Comparison of ENCODE assay signal across 13 mouse cellular contexts in genomic region chr12:33403265-33403693, GRCm38 (mm10). TPM values are rescaled to one million over a fixed set of nuclear protein-coding genes. Genes with fewer than 3 reads are reported as not detected.
A peak's percentile ranks its signal among the peaks of the same experiment; 100 is the strongest.
DNase-seq lines count a peak whose midpoint lies in the region; ATAC-seq and TF ChIP-seq lines count a peak whose summit lies in the region.
"Had no signal": no experiment of that assay in that cellular context is flagged by ENCODE, and none has a peak within 500 bp of the region (broad histone marks: within the 10 kb centered on the region; RNA-seq: fewer than 3 reads in every experiment).

No protein-coding gene starts in this region.

- H3K27ac ChIP-seq in kidney, embryonic 16.5 days (ENCODE audit: low read length), result no peak overlapping the region
- H3K27ac ChIP-seq in kidney, adult 2 months (ENCODE audit: insufficient read depth, low read depth, low read length), result no peak overlapping the region
- H3K27ac ChIP-seq in bone marrow macrophage, adult 2 months (ENCODE audit: insufficient read depth, low read depth, low read length), result peak overlapping the region; percentile 53; the same call in 1 of the 2 replicates
- H3K27ac ChIP-seq in midbrain, postnatal 0 days (ENCODE audit: low read depth, low read length), result no peak overlapping the region
- H3K27ac ChIP-seq: forebrain, embryonic 15.5 days; hindbrain, embryonic 13.5 days had no signal

- TF ChIP-seq POLR2A in kidney, adult 2 months (IDR thresholded peaks at IDR 0.05; ENCODE audit: low read depth, low read length), result no peak
- TF ChIP-seq POLR2A in bone marrow macrophage, adult 2 months (IDR thresholded peaks at IDR 0.05; ENCODE audit: borderline replicate concordance, low read depth, low read length), result no peak

- H3K9ac ChIP-seq in kidney, embryonic 16.5 days (replicated peaks; ENCODE audit: low read length), result no peak overlapping the region
- H3K9ac ChIP-seq in midbrain, postnatal 0 days (replicated peaks; ENCODE audit: low read length, poor library complexity, severe bottlenecking), result no peak overlapping the region
- H3K9ac ChIP-seq: forebrain, embryonic 15.5 days; hindbrain, embryonic 13.5 days had no signal

- ATAC-seq in kidney, embryonic 16.5 days (ENCODE audit: low FRiP score, low TSS enrichment), result 0 out of 2 replicates have a peak, but pooled peaks have one; percentile 35
- no peak for ATAC-seq in midbrain, postnatal 0 days (ENCODE audit: low FRiP score)
- ATAC-seq: forebrain, embryonic 15.5 days had no signal

- no peaks in the 10 kb centered on the region for H3K27me3 ChIP-seq in kidney, embryonic 16.5 days (ENCODE audit: insufficient read depth, low read length)
- H3K27me3 ChIP-seq in kidney, adult 2 months (replicated peaks; ENCODE audit: control insufficient read depth, insufficient read depth, low read length), result no peaks in the 10 kb centered on the region
- no peaks in the 10 kb centered on the region for H3K27me3 ChIP-seq in midbrain, postnatal 0 days (ENCODE audit: insufficient read depth, low read length)
- H3K27me3 ChIP-seq: forebrain, embryonic 15.5 days; hindbrain, embryonic 13.5 days had no signal

- H3K4me2 ChIP-seq in kidney, embryonic 16.5 days (replicated peaks; ENCODE audit: low read depth, low read length), result no peak overlapping the region
- no peak overlapping the region for H3K4me2 ChIP-seq in midbrain, postnatal 0 days (ENCODE audit: low read depth, low read length, poor library complexity, severe bottlenecking)
- H3K4me2 ChIP-seq: forebrain, embryonic 15.5 days; hindbrain, embryonic 13.5 days had no signal

- H3K9me3 ChIP-seq in kidney, embryonic 16.5 days (ENCODE audit: low read length), result no peaks in the 10 kb centered on the region
- no peaks in the 10 kb centered on the region for H3K9me3 ChIP-seq in midbrain, postnatal 0 days (ENCODE audit: low read length)
- H3K9me3 ChIP-seq: forebrain, embryonic 15.5 days; hindbrain, embryonic 13.5 days had no signal

- no peak for TF ChIP-seq CTCF in kidney, adult 2 months (conservative IDR thresholded peaks at IDR 0.05; ENCODE audit: insufficient read depth, insufficient read length, low read depth, low read length)
- no peak for TF ChIP-seq CTCF in bone marrow macrophage, adult 2 months (IDR thresholded peaks at IDR 0.05; ENCODE audit: low read depth, low read length)
- no peak for TF ChIP-seq CTCF in midbrain, postnatal 0 days (IDR thresholded peaks at IDR 0.05)

- H3K36me3 ChIP-seq in kidney, embryonic 16.5 days (ENCODE audit: insufficient read depth, low read length), result no peaks in the 10 kb centered on the region
- H3K36me3 ChIP-seq in kidney, adult 2 months (ENCODE audit: control insufficient read depth, insufficient read depth, low read length), result no peaks in the 10 kb centered on the region
- H3K36me3 ChIP-seq in midbrain, postnatal 0 days (ENCODE audit: insufficient read depth, low read length), result no peaks in the 10 kb centered on the region
- H3K36me3 ChIP-seq: forebrain, embryonic 15.5 days; hindbrain, embryonic 13.5 days had no signal

- no peak overlapping the region for H3K4me3 ChIP-seq in kidney, embryonic 16.5 days (ENCODE audit: low read length)
- no peak overlapping the region for H3K4me3 ChIP-seq in kidney, adult 2 months (ENCODE audit: insufficient read depth, low read depth, low read length)
- H3K4me3 ChIP-seq in bone marrow macrophage, adult 2 months (ENCODE audit: insufficient read depth, low read length), result no peak overlapping the region
- H3K4me3 ChIP-seq in midbrain, postnatal 0 days (ENCODE audit: low read depth, low read length), result no peak overlapping the region
- H3K4me3 ChIP-seq: forebrain, embryonic 15.5 days; hindbrain, embryonic 13.5 days had no signal

- no peak for DNase-seq in kidney, adult 2 months
- peak; percentile 30 for DNase-seq in liver
- peak; percentile 49 for DNase-seq in lung, postnatal 36 days
- DNase-seq in thymus, postnatal 25 days, result no peak
- no peak for DNase-seq in midbrain, postnatal 0 days (ENCODE audit: low spot score)
- DNase-seq in ovary, adult 18-20 months (ENCODE audit: low spot score), result no peak
- DNase-seq: cerebellum, postnatal 36 days; thymus, postnatal 4 days had no signal

- 18% methylated on average over 7 of the region's 7 CpGs for WGBS in kidney, embryonic 16.5 days
- 23% methylated on average over 7 of the region's 7 CpGs for WGBS in kidney, adult 2 months
- 66% methylated on average over 7 of the region's 7 CpGs for WGBS in midbrain, postnatal 0 days

- no peaks in the 10 kb centered on the region for H3K4me1 ChIP-seq in kidney, embryonic 16.5 days (ENCODE audit: insufficient read depth, low read length)
- H3K4me1 ChIP-seq in kidney, adult 2 months (ENCODE audit: control insufficient read depth, insufficient read depth, low read length), result no peaks in the 10 kb centered on the region
- H3K4me1 ChIP-seq in bone marrow macrophage, adult 2 months (ENCODE audit: control insufficient read depth, insufficient read depth, low read length), result no peaks in the 10 kb centered on the region; the same call in 1 of the 2 replicates
- H3K4me1 ChIP-seq in midbrain, postnatal 0 days (ENCODE audit: insufficient read depth, low read length), result no peaks in the 10 kb centered on the region
- H3K4me1 ChIP-seq: forebrain, embryonic 15.5 days had no signal

RNA-seq across cellular contexts. Expression of gene Efcab10, which starts 8.6 kb away (rescaled TPM):
- polyA plus RNA-seq in kidney, embryonic 16.5 days (2015; fragmentation: Nextera tagmentation; extraction: Ambion mirVana), result 0.46 and 1.00 TPM in 2 replicates
- 0.17 TPM in 1 of 2 replicates, not detected in the other for polyA plus RNA-seq in kidney, adult 2 months (2012; rRNA removed)
- polyA plus RNA-seq in bone marrow macrophage, adult 2 months (2012; ENCODE audit: insufficient read depth, insufficient read length, missing spikeins), result not detected in 2 replicates
- 0.76 TPM in 1 of 2 replicates, not detected in the other for total RNA-seq in midbrain, postnatal 0 days (2014; rRNA removed)
- 6.2 and 6.6 TPM in 2 replicates for polyA plus RNA-seq in midbrain, postnatal 0 days (2015; fragmentation: Nextera tagmentation; extraction: Ambion mirVana)
- total RNA-seq: heart, adult 8-10 months had no signal

RNA-seq across cellular contexts. Expression of gene Twistnb, which starts 26.2 kb away (rescaled TPM):
- polyA plus RNA-seq in kidney, embryonic 16.5 days (2015; fragmentation: Nextera tagmentation; extraction: Ambion mirVana), result 57.6 and 59.5 TPM in 2 replicates
- polyA plus RNA-seq in kidney, adult 2 months (2012; rRNA removed), result 12.7 and 19.9 TPM in 2 replicates
- 15.3 and 19.2 TPM in 2 replicates for polyA plus RNA-seq in bone marrow macrophage, adult 2 months (2012; ENCODE audit: insufficient read depth, insufficient read length, missing spikeins)
- 14.6 and 22.4 TPM in 2 replicates for total RNA-seq in midbrain, postnatal 0 days (2014; rRNA removed)
- 60.5 and 65.9 TPM in 2 replicates for polyA plus RNA-seq in midbrain, postnatal 0 days (2015; fragmentation: Nextera tagmentation; extraction: Ambion mirVana)

Comparison
In these comparisons a context has a peak if more than half of its experiments do, and no peak if none do; other contexts are left out.
1. DNase-seq: peak in liver (single experiment) and lung, postnatal 36 days (single experiment); none in kidney, adult 2 months (single experiment), thymus, postnatal 25 days (single experiment), midbrain, postnatal 0 days (single experiment) and ovary, adult 18-20 months (single experiment).